Mouse (Mus musculus) limb, embryonic 10.5 days (tissue): Measurements from ENCODE around the gene Bean1. TPM values are rescaled to one million over a fixed set of nuclear protein-coding genes. Genes with fewer than 3 reads are reported as not detected.

Experiments used
- DNase-seq: peaks from one replicate; pipeline ENCODE4 v3.0.0-alpha.2; 2017; ENCODE audit warnings: low spot score
- H3K27ac ChIP-seq: fragments of 300-500 bp; sonication (generic); 2 replicates; pipeline ENCODE4 v1.5.1; 2016; ENCODE audit warnings: mild to moderate bottlenecking
- H3K27me3 ChIP-seq: fragments of 300-500 bp; sonication (generic); 2 replicates; pipeline ENCODE4 v1.6.1; 2016; ENCODE audit warnings: low read depth, mild to moderate bottlenecking; ENCODE audit not compliant: poor library complexity, severe bottlenecking
- H3K36me3 ChIP-seq: fragments of 300-500 bp; sonication (generic); 2 replicates; pipeline ENCODE4 v1.6.1; 2016; ENCODE audit warnings: mild to moderate bottlenecking, moderate library complexity
- H3K4me1 ChIP-seq: fragments of 300-500 bp; sonication (generic); 2 replicates; pipeline ENCODE4 v1.6.1; 2016
- H3K4me3 ChIP-seq: fragments of 300-500 bp; sonication (generic); 2 replicates; pipeline ENCODE4 v1.5.1; 2016; ENCODE audit warnings: mild to moderate bottlenecking, moderate library complexity
- H3K9me3 ChIP-seq: fragments of 300-500 bp; sonication (generic); replicated peaks from 2 replicates; pipeline ENCODE4 v1.6.1; 2016; ENCODE audit warnings: mild to moderate bottlenecking
- WGBS: fragments of 180-500 bp; shearing (Covaris S2); methylation state at CpG from one replicate; pipeline ENCODE4 v1.1.7; 2016; 5-methylcytosine and 5-hydroxymethylcytosine counted together
- polyA plus RNA-seq: library from polyadenylated mRNA; unstranded; fragments of >200 nt; fragmentation: Nextera tagmentation; extraction: Ambion mirVana; gene quantifications from 2 replicates; pipeline ENCODE4 v1.2.1, GENCODE M21; 2016

The Bean1 gene
- polyA plus RNA-seq, 1 experiment from 2014 or later = 0.23 TPM

DNA sequence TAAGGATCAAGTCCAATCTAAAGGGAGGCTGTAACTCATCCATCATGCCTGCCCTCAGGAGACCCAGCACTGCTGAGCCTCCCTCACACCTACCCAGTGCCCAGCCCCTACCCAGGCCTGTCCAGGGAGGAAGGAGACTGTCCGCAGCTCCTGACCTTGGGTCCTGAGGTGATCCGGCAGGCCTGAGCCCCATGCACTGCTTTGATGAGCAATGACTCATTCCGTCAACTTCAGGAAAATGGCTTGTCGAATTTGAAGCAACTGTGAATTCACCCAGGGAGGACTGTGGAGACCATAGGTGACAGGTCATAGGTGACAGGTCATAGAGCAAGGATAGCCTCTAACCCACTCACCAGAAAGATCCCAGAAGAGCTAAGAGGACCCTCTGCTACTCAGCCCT lies 26.9 kb upstream of the Bean1 start:
- Histone ChIP-seq H3K9me3 (no peaks in the 10 kb centered on the region), H3K36me3 (no peaks in the 10 kb centered on the region), H3K4me1 (no peaks in the 10 kb centered on the region), H3K27me3 (no peaks in the 10 kb centered on the region), H3K4me3 (no peak overlapping the region), H3K27ac (no peak overlapping the region)
- WGBS = 61% methylated on average over 4 of the region's 4 CpGs
- peak; percentile 28 for DNase-seq

DNA sequence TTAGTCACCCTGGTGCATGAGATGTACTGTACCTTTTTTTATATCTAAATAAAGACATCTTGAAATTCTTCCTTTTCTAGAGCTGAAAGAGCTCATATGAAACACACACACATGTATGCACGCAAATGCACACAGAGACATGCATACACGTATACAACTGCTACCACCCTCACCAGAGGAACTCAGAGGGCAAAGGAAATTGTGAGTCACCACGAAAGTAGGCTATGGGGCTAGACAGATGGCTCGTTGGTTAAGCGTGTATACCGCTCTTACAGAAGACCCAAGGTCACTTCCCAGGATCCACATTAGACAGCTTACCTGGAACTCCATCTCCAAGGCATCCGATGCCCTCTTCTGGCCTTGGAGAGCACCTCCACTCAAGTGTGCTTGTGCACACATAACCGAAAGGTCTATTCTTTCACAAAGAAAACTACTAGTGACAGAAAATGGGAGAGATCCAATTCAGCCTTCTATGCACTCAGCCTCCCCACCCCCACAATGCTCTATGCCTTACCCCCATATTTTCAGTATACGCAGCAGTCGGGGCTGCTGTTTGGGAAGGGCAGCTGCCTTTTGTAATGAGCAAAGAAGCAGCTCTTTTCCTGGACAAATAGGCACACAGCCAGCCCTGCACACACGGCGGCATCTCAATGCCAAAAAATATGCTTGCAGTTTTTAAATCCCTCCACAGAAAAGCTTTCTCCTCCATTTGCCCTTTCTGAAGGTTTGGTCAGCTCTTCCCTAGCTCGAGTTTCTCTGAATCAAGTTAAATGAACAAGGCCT lies 25.6 kb upstream of the Bean1 start:
- H3K36me3 ChIP-seq = no peaks in the 10 kb centered on the region
- no peaks in the 10 kb centered on the region for H3K4me1 ChIP-seq
- no peaks in the 10 kb centered on the region for H3K9me3 ChIP-seq
- no peaks in the 10 kb centered on the region for H3K27me3 ChIP-seq
- DNase-seq = peak; percentile 15
- 88% methylated on average over 13 of the region's 13 CpGs for WGBS
- H3K27ac ChIP-seq = no peak overlapping the region
- H3K4me3 ChIP-seq = no peak overlapping the region

DNA sequence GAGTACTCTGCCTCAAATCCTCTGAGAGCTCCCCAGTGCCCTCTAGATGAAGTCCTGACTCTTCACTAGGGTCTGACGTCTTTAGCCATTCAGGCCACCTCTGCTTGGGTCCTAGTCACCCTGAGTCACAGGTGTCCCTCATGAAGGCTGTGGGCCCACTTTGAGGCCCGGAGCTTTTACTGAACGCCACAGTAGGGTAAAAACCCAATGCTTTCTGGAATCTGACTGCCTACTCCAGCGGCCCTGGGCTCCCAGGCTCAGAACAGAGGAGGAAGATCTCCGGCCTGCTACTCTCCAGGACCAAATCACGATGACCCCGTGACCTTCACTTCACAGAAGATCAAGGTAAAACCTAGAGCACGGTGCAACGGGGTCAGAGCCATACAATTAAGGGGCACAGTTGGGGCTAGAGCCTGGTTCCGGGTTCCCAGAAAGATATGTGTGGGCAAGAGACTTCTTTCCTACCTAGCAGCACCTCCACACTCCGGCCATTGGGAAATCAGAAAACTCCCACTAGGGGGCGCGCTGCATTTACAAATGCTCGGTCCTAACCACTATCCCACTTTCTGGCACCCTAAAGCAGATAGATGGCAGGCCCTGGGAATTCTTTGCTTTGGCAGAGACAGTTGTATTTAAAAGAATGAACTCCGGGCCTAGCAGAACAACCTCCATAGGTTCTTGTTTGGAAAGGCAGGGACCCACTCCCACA lies 24.1 kb upstream of the Bean1 start:
- Histone ChIP-seq H3K4me1 (no peaks in the 10 kb centered on the region), H3K27me3 (no peaks in the 10 kb centered on the region), H3K9me3 (no peaks in the 10 kb centered on the region), H3K27ac (no peak overlapping the region), H3K36me3 (no peaks in the 10 kb centered on the region), H3K4me3 (no peak overlapping the region)
- DNase-seq = peak; percentile 88
- 32% methylated on average over 15 of the region's 15 CpGs for WGBS

GRCm38 (mm10) chr8:104146717-104147494 lies 23.3 kb upstream of the Bean1 start:
- Histone ChIP-seq H3K27me3 (no peaks in the 10 kb centered on the region), H3K36me3 (no peaks in the 10 kb centered on the region), H3K27ac (no peak overlapping the region), H3K9me3 (no peaks in the 10 kb centered on the region), H3K4me1 (no peaks in the 10 kb centered on the region), H3K4me3 (no peak overlapping the region)
- 90% methylated on average over 15 of the region's 15 CpGs for WGBS
- DNase-seq = no peak

- Histone ChIP-seq H3K36me3 (no peaks in the 10 kb centered on the region), H3K4me1 (no peaks in the 10 kb centered on the region), H3K4me3 (no peak overlapping the region), H3K27ac (no peak overlapping the region), H3K27me3 (no peaks in the 10 kb centered on the region), H3K9me3 (no peaks in the 10 kb centered on the region)
- no peak for DNase-seq
- 91% methylated on average over 2 of the region's 2 CpGs for WGBS
Measured at GRCm38 (mm10) chr8:104147947-104148346, 22.3 kb upstream of the Bean1 start.

DNA sequence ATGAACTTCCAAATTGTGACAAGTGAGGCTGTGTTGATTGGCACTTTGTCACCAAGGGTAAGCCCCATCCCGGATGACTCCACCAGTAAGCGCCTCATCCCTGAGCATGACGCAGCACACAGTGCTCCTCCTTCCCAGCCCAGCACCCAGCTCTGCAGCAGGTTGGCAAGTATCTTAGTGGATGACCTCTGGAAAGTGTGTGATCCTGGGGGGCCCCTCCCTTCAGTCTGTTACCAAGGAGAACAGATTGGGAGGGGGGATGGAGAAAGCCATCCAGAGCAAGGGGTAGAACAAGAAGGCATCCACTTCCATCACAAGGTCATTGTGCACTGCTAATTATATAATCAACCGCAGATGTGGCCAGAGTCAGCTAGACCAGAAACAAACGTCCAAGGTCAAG lies 9.5 kb upstream of the Bean1 start:
- 63% methylated on average over 5 of the region's 5 CpGs for WGBS
- DNase-seq = no peak
- Histone ChIP-seq H3K36me3 (no peaks in the 10 kb centered on the region), H3K27ac (no peak overlapping the region), H3K4me3 (no peak overlapping the region), H3K9me3 (no peaks in the 10 kb centered on the region), H3K4me1 (peaks cover 6% of the 10 kb centered on the region), H3K27me3 (no peaks in the 10 kb centered on the region; the same call in 1 of the 2 replicates)

- H3K4me1 ChIP-seq = peaks cover 17% of the 10 kb centered on the region
- no peaks in the 10 kb centered on the region for H3K36me3 ChIP-seq
- H3K4me3 ChIP-seq = no peak overlapping the region
- no peaks in the 10 kb centered on the region for H3K9me3 ChIP-seq
- DNase-seq = no peak
- peaks cover 59% of the 10 kb centered on the region for H3K27me3 ChIP-seq
- no peak overlapping the region for H3K27ac ChIP-seq
- 69% methylated on average over 3 of the region's 3 CpGs for WGBS
Measured at GRCm38 (mm10) chr8:104169461-104169860, 781 bp upstream of the Bean1 start.

GRCm38 (mm10) chr8:104171050-104171620 lies 893 bp downstream of the Bean1 start:
- DNase-seq = no peak
- H3K4me1 ChIP-seq = peaks cover 17% of the 10 kb centered on the region
- H3K27ac ChIP-seq = peak overlapping the region; percentile 77
- no peaks in the 10 kb centered on the region for H3K36me3 ChIP-seq
- no peaks in the 10 kb centered on the region; the same call in 1 of the 2 replicates for H3K9me3 ChIP-seq
- peak overlapping the region; percentile 79 for H3K4me3 ChIP-seq
- H3K27me3 ChIP-seq = peaks cover 60% of the 10 kb centered on the region
- 5% methylated on average over 32 of the region's 32 CpGs for WGBS

GRCm38 (mm10) chr8:104172420-104172819 lies 2.2 kb downstream of the Bean1 start:
- no peak overlapping the region for H3K27ac ChIP-seq
- H3K9me3 ChIP-seq = no peaks in the 10 kb centered on the region; the same call in 1 of the 2 replicates
- H3K4me3 ChIP-seq = no peak overlapping the region
- H3K4me1 ChIP-seq = peaks cover 17% of the 10 kb centered on the region
- H3K27me3 ChIP-seq = peaks cover 60% of the 10 kb centered on the region
- WGBS = 89% methylated on average over 6 of the region's 6 CpGs
- DNase-seq = no peak
- H3K36me3 ChIP-seq = no peaks in the 10 kb centered on the region

DNA sequence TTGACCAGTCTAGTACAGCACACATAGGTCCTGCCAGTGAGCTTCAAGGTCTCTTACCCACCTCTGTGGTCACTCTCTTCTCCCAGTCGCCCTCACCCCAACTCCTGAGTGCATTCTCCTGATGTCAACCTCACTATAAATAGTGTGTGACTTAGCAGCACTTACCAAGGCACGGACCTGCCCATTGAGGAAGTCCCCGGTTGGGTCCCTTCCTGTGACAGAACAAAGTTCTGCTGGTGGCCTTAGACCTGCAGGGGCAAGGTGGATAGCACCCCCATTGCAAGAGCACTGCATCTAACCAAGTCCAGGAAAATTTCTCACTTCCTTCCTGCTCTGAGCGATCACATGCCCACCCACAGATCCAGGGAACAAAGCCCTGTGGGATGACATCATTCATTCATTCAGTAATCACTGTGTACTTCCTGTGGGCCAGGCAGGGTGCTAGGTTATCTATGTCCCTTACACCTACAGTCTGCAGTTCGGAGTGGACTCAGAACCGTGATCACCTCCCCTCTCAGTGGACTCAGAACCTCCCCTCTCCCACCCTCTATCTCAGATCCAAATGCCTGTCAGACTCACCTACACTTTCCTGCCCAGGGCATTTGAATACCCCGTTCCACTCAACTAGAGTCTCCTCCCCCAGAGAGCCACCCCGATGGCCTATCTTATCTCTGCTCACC lies 5.7 kb downstream of the Bean1 start:
- no peak overlapping the region for H3K4me3 ChIP-seq
- H3K27me3 ChIP-seq = peaks cover 35% of the 10 kb centered on the region
- WGBS = 81% methylated on average over 8 of the region's 8 CpGs
- H3K36me3 ChIP-seq = no peaks in the 10 kb centered on the region
- H3K9me3 ChIP-seq = no peaks in the 10 kb centered on the region; the same call in 1 of the 2 replicates
- no peak for DNase-seq
- no peak overlapping the region for H3K27ac ChIP-seq
- peaks cover 5% of the 10 kb centered on the region for H3K4me1 ChIP-seq

GRCm38 (mm10) chr8:104177054-104177453 lies 6.8 kb downstream of the Bean1 start:
- no peak overlapping the region for H3K4me3 ChIP-seq
- no peaks in the 10 kb centered on the region for H3K36me3 ChIP-seq
- no peaks in the 10 kb centered on the region for H3K4me1 ChIP-seq
- no peaks in the 10 kb centered on the region; the same call in 1 of the 2 replicates for H3K9me3 ChIP-seq
- H3K27ac ChIP-seq = no peak overlapping the region
- WGBS = 78% methylated on average over 4 of the region's 4 CpGs
- DNase-seq = no peak
- peaks cover 25% of the 10 kb centered on the region for H3K27me3 ChIP-seq

- 39% methylated on average over 6 of the region's 6 CpGs for WGBS
- Histone ChIP-seq H3K36me3 (no peaks in the 10 kb centered on the region), H3K9me3 (no peaks in the 10 kb centered on the region), H3K27me3 (peaks cover 4% of the 10 kb centered on the region; the same call in 1 of the 2 replicates), H3K4me1 (peaks cover 6% of the 10 kb centered on the region; the same call in 1 of the 2 replicates), H3K4me3 (no peak overlapping the region), H3K27ac (no peak overlapping the region)
- DNase-seq = no peak
Measured at GRCm38 (mm10) chr8:104184905-104185304, 14.7 kb downstream of the Bean1 start.
